1 mouse cellular context compared by ENCODE assay signal in genomic region chr15:95561303-95561702, GRCm38 (mm10).
TF ChIP-seq lines count a peak whose summit lies in the region.

No protein-coding gene starts in this region.

TF ChIP-seq in ES-E14, 5 proteins besides CTCF, POLR2A, EP300 and RAD21 (continued from another document):
- TF ChIP-seq ZNF384 (IDR thresholded peaks at IDR 0.05; ENCODE audit: low read depth, low read length), result no peak
